Mouse (Mus musculus): Measurements from ENCODE around the gene Uqcc3.
A peak's percentile ranks its signal among the peaks of the same experiment; 100 is the strongest.
"Not testable (repeated sequence)": the region's sequence is repeated elsewhere in the genome, so short reads cannot be mapped to it uniquely, and the experiment has no call there.

Gene Uqcc3

GRCm38 (mm10) chr19:8892829-8893766, 12.4 kb upstream of the Uqcc3 start, which contains the start of gene Ints5:
Gene Ints5 (plus strand): TSS chr19:8893005.
- peak; percentile 89 to 90 for DNase-seq

- DNase-seq, result peak; percentile 96
Measured at GRCm38 (mm10) chr19:8888511-8889385, 8.0 kb upstream of the Uqcc3 start, which contains the start of the genes 1810009A15Rik and Gm49416. Gene 1810009A15Rik (plus strand): TSS chr19:8888853. Gene Gm49416 (plus strand): TSS chr19:8888926.

- DNase-seq, result no peak
Measured at GRCm38 (mm10) chr19:8887585-8888463, 7.1 kb upstream of the Uqcc3 start.

GRCm38 (mm10) chr19:8886916-8887584, 6.3 kb upstream of the Uqcc3 start:
- DNase-seq, result no peak

GRCm38 (mm10) chr19:8883616-8884015, 2.9 kb upstream of the Uqcc3 start, which contains the start of the genes Lbhd1 and Gm49403:
Gene Lbhd1 (plus strand): TSS chr19:8883732.
Gene Gm49403 (plus strand): TSS chr19:8883930.
- no peak for DNase-seq

- no peak for DNase-seq
Measured at GRCm38 (mm10) chr19:8881034-8881392, 290 bp upstream of the Uqcc3 start.

- no peak for DNase-seq
Measured at GRCm38 (mm10) chr19:8875031-8875430, 5.7 kb downstream of the Uqcc3 start.

GRCm38 (mm10) chr19:8872266-8872840, 8.4 kb downstream of the Uqcc3 start:
- no peak for DNase-seq

GRCm38 (mm10) chr19:8871267-8872186, 9.2 kb downstream of the Uqcc3 start, which contains the start of gene Ubxn1:
Gene Ubxn1 (plus strand): TSS chr19:8871496.
- peak; percentile 97 for DNase-seq

GRCm38 (mm10) chr19:8870838-8871237, 9.9 kb downstream of the Uqcc3 start:
- peak in 1 of 2 experiments; percentile 11 for DNase-seq

- DNase-seq, result not testable (repeated sequence)
Measured at GRCm38 (mm10) chr19:8870381-8870780, 10.3 kb downstream of the Uqcc3 start.

- no peak for DNase-seq
Measured at GRCm38 (mm10) chr19:8864265-8864664, 16.5 kb downstream of the Uqcc3 start.

GRCm38 (mm10) chr19:8859018-8859417, 21.7 kb downstream of the Uqcc3 start:
- peak in 1 of 2 experiments; percentile 39 for DNase-seq

GRCm38 (mm10) chr19:8857689-8858088, 23.0 kb downstream of the Uqcc3 start:
- DNase-seq, result peak; percentile 53 to 69

- no peak for DNase-seq
Measured at GRCm38 (mm10) chr19:8853117-8853516, 27.6 kb downstream of the Uqcc3 start.

- no peak for DNase-seq
Measured at GRCm38 (mm10) chr19:8852236-8852928, 28.3 kb downstream of the Uqcc3 start.

GRCm38 (mm10) chr19:8851639-8852038, 29.1 kb downstream of the Uqcc3 start:
- DNase-seq, result peak in 1 of 2 experiments; percentile 39

GRCm38 (mm10) chr19:8850402-8850901, 30.3 kb downstream of the Uqcc3 start, which contains the start of gene Lrrn4cl:
Gene Lrrn4cl (plus strand): TSS chr19:8850768.
- DNase-seq, result peak in 1 of 2 experiments; percentile 67

- DNase-seq, result no peak
Measured at GRCm38 (mm10) chr19:8848356-8848755, 32.4 kb downstream of the Uqcc3 start.
